Mouse (Mus musculus): ENCODE results near the gene Caps2. TPM values are rescaled to one million over a fixed set of nuclear protein-coding genes. Genes with fewer than 3 reads are reported as not detected.

Caps2 gene
- total and polyA plus RNA-seq, 3 experiments, result 0.08 to 0.51 (median 0.21) TPM

Other genes starting within 250 kb of the Caps2 start
- gene Krr1, start 191.0 kb upstream of the Caps2 start, total RNA-seq (2012; rRNA removed), result 56.9 and 72.5 TPM in 2 replicates
- 108 and 124 TPM in 2 replicates for gene Krr1, start 191.0 kb upstream of the Caps2 start, total RNA-seq (2014; rRNA removed)
- gene Krr1, start 191.0 kb upstream of the Caps2 start, polyA plus RNA-seq (2012; ENCODE audit: insufficient read length, low read depth), result 58.7 and 68.7 TPM in 2 replicates
- gene Glipr1, start 161.0 kb upstream of the Caps2 start, total RNA-seq (2012; rRNA removed), result 341 and 362 TPM in 2 replicates
- gene Glipr1, start 161.0 kb upstream of the Caps2 start, total RNA-seq (2014; rRNA removed), result 907 and 1,004 TPM in 2 replicates
- 471 and 472 TPM in 2 replicates for gene Glipr1, start 161.0 kb upstream of the Caps2 start, polyA plus RNA-seq (2012; ENCODE audit: insufficient read length, low read depth)
- gene Glipr1l1, start 103.4 kb upstream of the Caps2 start, total RNA-seq (2012; rRNA removed), result not detected in 2 replicates
- not detected in 2 replicates for gene Glipr1l1, start 103.4 kb upstream of the Caps2 start, total RNA-seq (2014; rRNA removed)
- not detected in 2 replicates for gene Glipr1l1, start 103.4 kb upstream of the Caps2 start, polyA plus RNA-seq (2012; ENCODE audit: insufficient read length, low read depth)
- gene Glipr1l2, start 80.3 kb upstream of the Caps2 start, total RNA-seq (2012; rRNA removed), result not detected in 2 replicates
- not detected in 2 replicates for gene Glipr1l2, start 80.3 kb upstream of the Caps2 start, total RNA-seq (2014; rRNA removed)
- not detected in 2 replicates for gene Glipr1l2, start 80.3 kb upstream of the Caps2 start, polyA plus RNA-seq (2012; ENCODE audit: insufficient read length, low read depth)
- not detected in 2 replicates for gene Glipr1l3, start 3.3 kb upstream of the Caps2 start, total RNA-seq (2012; rRNA removed)
- not detected in 2 replicates for gene Glipr1l3, start 3.3 kb upstream of the Caps2 start, total RNA-seq (2014; rRNA removed)
- gene Glipr1l3, start 3.3 kb upstream of the Caps2 start, polyA plus RNA-seq (2012; ENCODE audit: insufficient read length, low read depth), result not detected in 2 replicates
- not detected in 2 replicates for gene Kcnc2, start 107.5 kb downstream of the Caps2 start, total RNA-seq (2012; rRNA removed)
- not detected in 2 replicates for gene Kcnc2, start 107.5 kb downstream of the Caps2 start, total RNA-seq (2014; rRNA removed)
- not detected in 2 replicates for gene Kcnc2, start 107.5 kb downstream of the Caps2 start, polyA plus RNA-seq (2012; ENCODE audit: insufficient read length, low read depth)

All from CH12.LX (cell line).